Mouse (Mus musculus) olfactory bulb, adult 2 months (tissue): ENCODE data around the gene Ccn6.

ENCODE experiments used
- CTCF ChIP-seq: fragments of 200-500 bp; IDR thresholded peaks from 2 replicates; pipeline ENCODE4 v1.5.1; 2012; ENCODE audit warnings: low read depth, mild to moderate bottlenecking, low read length, moderate library complexity; ENCODE audit not compliant: insufficient read depth
- POLR2A ChIP-seq: fragments of 200-500 bp; IDR thresholded peaks from 2 replicates; pipeline ENCODE4 v1.6.1; 2012; ENCODE audit warnings: mild to moderate bottlenecking, low read depth, low read length, moderate library complexity; ENCODE audit not compliant: insufficient read depth

GRCm38 (mm10) chr10:39140843-39141242, 22.8 kb downstream of the Ccn6 start:
- no peak for TF ChIP-seq CTCF
- no peak for TF ChIP-seq POLR2A
